Mouse (Mus musculus): ENCODE measurements around the gene Lypla2.

Gene Lypla2

DNA sequence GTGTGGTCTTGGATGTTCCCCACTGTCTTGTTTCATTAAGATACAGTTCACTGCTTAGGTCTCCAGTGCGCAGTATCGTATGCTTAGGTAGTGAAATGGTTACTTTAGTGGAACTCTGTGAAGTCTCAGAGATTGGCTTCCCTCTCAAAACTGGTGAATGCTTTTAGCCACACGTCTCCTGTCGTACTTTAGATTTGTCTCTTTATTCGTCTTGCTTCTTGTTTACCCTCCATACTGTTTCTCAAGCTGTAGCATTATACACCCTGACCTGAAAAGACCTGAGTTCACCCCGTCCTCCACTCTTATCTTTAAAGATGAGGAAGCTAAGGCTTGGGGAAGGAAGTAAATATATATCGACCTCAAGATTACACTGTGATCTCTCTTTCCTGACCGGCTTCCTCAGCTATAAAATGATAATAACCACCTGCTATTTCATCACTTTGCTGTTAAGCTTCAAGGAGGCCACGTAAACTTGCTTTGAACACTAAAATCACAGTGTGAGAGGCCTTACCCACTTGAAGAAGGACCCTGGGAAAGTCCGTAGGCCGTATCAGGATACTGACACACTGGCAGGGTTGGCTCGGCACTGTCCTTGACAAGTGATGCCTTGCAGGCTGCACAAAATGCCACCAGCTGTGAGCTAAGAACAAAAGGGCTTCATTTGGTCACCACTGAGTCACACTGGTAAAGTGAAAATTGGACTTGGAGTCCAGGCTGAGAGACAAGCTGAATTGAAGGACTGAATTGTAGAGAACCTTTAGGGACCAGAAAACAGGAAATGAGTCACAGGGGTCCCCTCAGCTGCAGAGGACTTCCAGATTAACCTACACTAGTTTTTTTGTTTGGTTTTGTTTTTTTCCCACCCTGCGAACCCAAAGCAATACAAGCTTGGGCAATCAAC is 735 bp upstream of the Lypla2 start:
- DNase-seq (ENCODE audit: low spot score in 2 of 2) = no peak

DNA sequence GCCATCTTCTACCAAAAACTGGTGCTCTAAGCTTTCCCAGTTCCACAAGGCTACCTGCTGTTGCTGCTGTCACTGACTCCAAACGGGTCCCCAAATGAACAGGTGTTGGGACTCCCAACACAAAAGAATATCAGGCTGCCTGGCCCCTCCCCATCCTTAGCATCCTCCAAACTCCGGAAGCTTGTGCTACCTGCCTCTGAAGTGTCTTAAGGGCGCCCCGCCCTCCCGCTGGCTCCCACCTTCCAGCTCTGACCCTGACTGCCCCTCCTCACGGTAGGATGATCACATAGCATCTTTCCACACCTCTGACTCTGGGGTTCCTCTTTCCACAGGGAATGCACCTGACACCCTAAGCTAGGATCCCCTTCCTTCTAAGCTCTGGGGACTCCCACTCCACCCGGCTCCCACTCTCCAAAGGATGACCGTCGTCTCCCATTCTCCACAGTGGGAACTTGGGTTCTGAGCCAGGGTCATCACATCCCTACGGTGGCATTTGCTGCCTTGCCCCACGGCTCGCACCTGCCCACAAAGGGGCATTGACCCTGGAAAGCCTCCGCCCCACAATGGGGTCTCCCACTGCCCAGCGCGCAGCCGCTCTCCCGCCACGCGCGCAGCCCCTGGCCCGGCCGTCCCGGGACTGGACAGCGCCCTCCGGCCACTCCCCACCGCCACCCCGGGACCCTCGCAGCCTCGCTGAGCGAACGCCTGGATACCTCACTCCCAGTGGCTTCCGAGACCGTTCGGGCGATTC is 446 bp downstream of the Lypla2 start:
- DNase-seq (ENCODE audit: low spot score in 2 of 2) = peak in 1 of 2 experiments; percentile 31

DNA sequence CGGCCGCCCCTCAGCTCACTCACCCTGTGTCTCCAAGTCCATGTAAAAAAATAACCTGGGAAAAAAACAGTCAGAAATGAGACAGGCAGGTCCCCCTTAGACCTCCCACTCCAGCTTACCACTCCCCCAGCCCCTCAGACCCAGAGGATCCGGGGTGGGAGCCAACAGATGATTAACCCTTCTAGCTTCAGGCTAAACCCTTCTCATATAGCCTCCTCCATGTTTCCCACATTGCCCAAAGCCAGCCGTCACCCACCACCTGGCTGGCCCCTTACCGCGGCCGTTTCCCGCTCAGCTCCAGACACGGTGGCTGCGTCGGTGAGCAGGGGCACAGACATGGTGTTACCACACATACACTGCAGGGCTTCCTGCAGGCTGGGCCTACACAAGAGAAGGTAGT is 1.8 kb downstream of the Lypla2 start:
- peak in 1 of 2 experiments; percentile 1 for DNase-seq (ENCODE audit: low spot score in 2 of 2)

DNA sequence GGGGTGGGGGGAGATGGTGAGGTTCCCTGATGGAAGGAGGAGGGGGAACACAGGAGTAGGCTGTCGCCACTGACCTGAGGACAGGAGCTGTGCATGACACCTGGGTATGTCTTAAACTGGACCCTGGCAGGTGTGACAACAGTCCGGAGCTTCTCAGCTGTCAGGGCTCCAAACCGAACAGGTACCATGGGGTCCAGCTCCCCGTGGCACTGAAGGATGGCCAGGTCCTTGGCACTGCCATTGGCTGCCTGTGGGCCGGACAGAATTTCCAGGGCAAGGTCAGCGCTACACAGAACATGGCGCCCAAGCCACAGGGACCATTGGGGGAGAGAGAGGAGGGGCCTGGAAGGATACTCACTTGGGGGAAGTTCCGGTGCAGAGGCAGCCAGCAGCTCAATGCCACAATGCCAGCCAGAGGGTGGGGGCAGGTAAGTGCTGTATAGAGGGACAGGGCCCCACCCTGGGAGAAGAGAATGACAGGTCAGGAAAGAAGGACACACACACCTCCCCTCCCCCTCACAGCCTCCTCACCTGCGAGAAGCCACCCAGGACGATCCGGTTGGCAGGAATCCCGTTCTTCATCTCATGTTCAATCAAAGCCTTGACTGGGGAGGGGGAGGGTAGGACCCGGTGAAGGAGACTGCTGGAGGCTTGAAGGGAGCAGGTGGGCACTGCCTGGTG is 3.2 kb downstream of the Lypla2 start:
- DNase-seq (ENCODE audit: low spot score in 2 of 2) = no peak

DNA sequence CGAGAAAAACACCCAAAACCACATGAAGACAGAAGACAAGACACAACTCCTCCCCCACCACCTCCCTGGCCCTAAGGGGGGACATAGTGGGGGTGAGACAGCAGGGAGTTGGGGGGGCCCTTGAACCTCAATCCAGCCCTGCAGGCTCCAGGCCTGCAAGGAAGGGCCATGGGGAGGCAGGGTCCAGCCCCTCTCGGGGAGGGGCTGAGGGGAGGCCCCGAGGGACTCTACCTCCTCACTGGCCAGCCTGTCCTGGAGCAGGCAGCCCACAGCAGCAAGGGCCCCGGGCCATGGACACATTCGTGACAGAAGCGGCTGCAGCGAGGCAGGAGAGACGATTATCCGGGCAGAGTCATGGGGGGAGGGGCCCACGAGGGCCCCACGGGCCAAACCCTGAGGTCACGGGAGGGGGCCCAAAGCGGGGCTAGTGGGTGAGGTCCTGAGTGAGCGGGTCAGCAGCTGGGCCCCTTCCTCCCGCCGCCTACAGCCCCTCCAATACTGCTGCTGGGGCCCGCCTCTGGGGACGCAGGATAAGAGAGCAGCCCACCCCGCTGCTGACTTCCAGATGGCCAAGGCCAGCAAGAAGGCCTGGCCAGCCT is 4.1 kb downstream of the Lypla2 start:
- DNase-seq (ENCODE audit: low spot score in 2 of 2) = no peak

DNA sequence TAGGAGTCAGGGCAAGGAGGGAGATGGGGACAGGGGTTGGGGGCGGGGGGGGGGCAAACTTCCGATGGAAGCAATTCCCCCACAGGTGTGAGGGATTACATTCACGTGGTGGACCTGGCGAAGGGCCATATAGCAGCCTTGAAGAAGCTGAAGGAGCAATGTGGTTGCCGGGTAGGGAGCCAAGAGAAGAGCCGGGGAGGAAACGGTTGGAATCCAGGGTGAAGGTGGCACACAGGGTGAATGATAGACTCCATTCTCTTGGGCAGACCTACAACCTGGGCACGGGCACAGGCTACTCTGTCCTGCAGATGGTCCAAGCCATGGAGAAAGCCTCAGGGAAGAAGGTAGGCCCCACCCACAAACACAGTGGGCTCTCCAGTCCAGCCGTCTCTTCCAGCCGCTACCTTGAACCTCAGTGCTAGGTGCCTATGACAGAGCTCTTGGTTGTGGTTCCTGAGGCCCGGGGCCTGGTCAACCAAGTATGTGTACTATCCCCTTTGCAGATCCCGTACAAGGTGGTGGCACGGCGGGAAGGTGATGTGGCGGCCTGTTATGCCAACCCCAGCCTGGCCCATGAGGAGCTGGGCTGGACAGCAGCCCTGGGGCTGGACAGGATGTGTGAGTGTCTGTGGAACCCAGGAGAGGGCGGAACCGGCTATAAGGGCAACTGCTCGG is 5.2 kb downstream of the Lypla2 start:
- DNase-seq (ENCODE audit: low spot score in 2 of 2) = no peak

DNA sequence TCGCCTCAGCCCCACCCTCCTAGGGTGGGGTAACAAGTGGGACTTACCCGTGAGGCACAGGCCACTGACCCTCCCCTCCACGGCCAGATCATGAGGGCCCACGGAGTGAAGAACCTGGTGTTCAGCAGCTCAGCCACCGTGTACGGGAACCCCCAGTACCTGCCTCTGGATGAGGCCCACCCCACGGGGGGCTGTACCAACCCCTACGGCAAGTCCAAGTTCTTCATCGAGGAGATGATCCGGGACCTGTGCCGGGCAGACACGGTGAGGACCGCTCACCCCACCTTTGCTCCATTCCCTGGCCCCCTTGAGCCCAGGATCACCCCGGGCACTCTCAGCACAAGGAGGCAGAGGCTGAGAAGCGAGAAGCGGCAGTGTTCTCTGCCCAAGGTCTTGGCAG is 6.1 kb downstream of the Lypla2 start:
- no peak for DNase-seq (ENCODE audit: low spot score in 2 of 2)

DNA sequence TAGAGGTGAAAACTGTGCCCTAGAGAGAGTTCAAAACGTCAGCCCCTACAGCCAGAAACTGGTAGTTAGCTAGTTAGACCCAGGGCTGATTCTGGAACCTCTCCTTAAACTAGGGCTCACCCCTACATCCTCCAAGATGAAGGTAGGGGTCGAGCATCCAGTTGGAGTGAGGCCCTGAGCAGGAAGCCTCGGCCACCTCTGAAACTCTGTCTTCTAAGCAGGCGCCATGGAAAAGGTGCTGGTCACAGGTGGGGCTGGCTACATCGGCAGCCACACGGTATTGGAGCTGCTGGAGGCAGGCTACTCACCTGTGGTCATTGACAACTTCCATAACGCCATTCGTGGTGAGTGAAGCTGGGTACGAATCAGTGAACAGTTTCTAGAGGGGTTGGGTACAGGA is 7.3 kb downstream of the Lypla2 start:
- no peak for DNase-seq (ENCODE audit: low spot score in 2 of 2)

DNA sequence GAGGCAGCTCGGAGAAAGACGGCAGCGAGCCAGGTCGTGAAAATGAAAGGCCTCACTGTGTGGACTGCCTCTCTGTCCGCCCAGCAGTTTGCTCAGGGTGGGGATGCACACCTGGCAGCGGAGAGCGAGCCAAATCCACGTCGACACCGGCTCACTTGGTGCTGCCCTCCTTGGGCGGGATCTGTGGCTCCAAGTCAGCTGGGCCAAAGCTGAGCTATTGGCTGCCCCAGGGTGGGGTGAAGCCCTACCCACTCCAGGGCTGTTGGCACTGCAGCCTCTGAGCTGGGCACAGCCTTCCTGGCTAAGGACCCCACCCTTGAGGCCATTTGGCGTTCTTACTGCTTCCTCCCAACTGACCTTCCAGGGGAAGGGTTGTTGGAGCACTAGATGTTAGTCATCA is 8.0 kb downstream of the Lypla2 start:
- peak; percentile 43 to 45 for DNase-seq (ENCODE audit: low spot score in 2 of 2)

DNA sequence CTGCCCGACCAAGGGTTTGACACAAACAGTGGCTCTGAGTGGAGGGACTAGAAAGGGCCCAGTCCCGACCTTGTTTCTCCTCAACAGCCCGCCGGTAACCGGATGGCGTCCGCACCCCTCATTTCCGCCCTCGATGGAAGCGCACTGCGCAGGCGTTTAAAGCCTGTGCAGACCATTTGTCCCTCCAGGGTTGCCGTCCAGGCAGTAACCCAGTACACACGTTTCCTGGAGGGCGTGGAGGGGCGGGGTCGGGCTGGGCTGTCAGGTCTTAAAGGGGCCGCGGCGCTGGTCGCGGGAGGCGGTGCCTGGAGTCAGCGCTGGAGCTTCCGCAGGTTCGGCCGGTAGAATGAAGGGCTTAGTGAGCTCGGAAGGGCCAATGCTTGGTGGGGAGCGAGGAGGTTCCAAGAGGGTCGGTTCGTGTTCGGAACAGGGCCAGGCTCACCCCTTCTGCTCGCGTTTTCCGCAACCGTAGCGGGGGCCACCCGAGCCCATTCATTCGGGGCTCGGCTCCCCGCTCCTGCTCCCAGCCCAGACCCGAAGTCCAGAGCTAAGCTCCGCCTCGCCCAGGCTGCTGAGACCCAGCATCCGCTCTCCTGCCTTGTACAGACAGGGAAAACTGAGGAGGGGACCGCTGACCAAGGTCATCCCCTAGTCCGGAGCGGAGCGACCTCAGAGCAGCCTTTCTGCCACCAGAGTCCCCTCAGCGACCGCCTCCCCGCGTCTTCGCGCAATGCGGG is 8.8 kb downstream of the Lypla2 start, which contains the start of gene Gale:
TSS of gene Gale (plus strand) at position 271 of the 737 bp plus-strand sequence.
- peak; percentile 96 for DNase-seq (ENCODE audit: low spot score in 2 of 2)

DNA sequence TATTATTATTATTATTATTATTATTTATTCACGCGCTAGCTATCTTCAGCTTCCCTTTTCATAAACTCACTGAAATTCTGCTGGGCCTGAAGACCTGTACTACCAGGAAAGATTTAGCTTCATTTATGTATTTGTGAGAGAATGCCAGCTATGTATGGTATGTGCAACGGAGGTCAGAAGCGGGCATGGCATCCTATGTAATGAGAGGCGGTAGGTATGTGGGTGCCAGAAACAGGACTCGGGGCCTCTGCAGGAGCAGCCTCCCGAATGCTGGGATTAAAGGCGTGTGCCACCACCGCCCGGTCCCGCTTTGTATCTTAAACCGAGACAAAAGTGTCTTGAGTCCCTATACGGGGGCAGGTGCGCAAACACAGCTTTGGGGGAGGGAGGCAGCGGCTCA is 9.5 kb downstream of the Lypla2 start:
- no peak for DNase-seq (ENCODE audit: low spot score in 2 of 2)

DNA sequence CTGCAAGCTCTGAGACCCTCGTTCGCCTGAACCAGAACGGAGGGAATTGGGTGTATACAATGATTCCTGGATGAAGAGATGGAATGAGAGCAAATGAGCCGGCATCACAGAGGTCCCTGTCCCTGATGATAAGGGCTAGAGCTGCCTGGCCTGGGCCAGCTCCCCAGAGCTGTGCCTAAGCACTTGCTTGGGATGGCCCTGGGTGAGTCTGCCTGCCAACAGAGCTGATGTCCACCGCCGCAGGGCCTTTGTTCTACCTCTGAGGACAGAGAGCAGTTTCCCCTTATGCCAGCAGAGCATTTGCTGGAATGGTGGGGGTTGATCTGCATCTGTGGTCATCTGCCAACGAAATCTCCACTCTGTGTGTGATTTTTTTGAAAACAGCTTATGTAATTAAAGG is 10.2 kb downstream of the Lypla2 start:
- DNase-seq (ENCODE audit: low spot score in 2 of 2) = no peak

DNA sequence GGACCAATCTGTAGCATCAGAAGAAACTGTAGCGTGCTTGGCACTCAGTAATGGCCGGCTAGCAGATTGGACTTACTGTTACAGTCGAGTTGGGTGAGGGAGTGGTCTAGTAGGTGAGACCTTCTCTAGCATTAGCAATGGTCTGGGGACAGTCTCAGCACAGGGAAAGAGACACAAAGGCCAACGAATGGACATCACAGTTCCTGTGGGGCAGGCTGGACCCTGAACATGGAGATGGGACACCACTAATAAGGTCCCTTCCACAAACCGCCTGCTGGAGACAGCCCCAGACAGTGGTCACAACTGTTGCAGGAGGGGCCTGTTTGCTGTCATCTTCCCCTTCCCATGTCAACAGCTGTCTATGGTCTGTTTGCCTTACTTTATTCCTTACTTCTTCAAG is 10.7 kb downstream of the Lypla2 start:
- no peak for DNase-seq (ENCODE audit: low spot score in 2 of 2)

DNA sequence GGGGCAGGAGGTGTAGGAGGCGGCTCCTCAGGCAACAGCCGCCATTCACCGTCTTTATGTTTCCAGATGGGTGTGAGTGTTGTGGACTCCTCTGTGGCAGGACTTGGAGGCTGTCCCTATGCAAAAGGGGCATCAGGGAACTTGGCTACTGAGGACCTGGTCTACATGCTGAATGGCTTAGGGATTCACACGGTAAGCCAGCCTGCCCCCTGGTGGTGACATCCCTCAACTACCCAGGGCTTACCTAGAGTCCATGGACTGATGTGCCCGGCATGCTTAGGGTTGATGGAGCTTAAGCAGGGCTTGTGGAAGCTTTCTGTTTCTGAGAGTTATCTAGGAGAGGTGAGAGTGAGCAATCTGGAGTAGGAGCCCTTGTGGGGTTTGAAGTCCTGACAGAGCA is 11.7 kb downstream of the Lypla2 start:
- DNase-seq (ENCODE audit: low spot score in 2 of 2) = peak; percentile 73 to 83

DNA sequence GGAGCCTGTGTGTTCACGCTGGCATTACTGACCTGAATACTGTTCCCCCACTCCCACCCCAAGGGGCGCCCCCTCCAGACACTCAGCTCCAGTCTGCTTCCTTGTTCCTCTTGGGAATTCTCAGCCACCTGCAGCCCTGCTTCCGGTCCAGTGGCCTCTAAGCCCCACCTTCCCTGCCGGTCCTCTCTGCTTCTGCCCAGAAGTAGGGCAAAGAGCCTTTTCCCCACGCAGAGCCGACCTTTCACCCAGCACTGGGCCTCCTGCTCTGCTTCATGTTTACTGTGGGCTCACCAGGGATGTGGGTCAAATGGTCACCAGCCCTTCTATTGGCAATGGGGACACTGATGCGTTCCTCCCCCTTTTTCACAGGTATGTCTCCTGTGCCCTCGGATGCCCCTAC is 14.1 kb downstream of the Lypla2 start:
- DNase-seq (ENCODE audit: low spot score in 2 of 2) = no peak

DNA sequence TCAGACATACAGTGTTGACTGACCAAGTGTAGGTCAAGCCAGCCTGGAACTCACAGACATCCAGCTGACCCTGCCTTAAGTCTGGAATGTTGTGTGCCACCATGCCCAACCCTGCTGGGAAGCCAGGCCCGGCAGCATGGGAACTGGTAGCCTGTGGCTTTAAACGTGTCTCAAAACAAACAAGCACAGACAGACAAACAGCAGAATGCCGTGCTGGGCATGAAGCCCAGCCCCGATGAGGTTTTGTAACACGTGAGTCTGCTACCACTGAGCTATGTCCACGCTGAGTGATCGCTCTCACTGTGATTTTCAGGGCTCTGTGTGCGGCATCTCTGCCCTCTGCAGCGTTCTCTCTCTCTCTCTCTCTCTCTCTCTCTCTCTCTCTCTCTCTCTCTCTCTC is 16.5 kb downstream of the Lypla2 start:
- no peak for DNase-seq (ENCODE audit: low spot score in 2 of 2)

DNA sequence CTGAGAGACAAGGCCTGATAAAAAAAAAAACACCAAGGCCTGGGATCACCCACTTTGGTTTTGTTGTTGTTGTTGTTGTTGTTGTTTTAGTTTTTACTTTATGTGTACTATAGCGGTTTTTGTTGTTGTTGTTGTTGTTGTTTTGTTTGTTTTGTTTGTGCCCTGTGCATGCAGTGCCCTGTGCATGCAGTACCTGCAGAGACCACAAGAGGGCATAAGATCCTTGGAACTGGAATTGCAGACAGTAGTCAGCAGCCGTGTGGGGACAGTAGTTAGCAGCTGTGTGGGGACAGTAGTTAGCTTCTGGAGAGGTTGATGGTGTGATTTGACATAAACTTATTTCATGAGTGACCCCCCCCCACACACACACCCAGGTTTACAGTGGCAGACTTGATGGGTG is 18.2 kb downstream of the Lypla2 start:
- peak; percentile 48 to 59 for DNase-seq (ENCODE audit: low spot score in 2 of 2)

DNA sequence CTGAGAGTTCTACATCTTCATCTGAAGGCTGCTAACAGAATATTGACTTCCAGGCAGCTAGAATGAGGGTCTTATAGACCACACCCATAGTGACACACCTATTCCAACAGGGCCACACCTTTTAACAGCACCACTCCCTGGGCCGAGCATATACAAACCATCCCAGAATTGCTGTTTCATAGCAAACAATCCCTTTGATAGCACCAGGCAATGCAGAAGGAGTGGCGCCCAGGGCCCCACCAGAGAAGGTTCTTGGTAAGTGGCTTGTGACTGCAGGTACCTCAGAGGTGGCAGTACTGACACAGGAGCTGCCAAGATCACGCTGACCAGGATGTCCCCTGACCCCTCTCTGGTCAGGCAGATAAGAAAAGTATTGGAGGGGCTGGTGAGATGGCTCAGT is 19.2 kb downstream of the Lypla2 start:
- no peak for DNase-seq (ENCODE audit: low spot score in 2 of 2)

DNA sequence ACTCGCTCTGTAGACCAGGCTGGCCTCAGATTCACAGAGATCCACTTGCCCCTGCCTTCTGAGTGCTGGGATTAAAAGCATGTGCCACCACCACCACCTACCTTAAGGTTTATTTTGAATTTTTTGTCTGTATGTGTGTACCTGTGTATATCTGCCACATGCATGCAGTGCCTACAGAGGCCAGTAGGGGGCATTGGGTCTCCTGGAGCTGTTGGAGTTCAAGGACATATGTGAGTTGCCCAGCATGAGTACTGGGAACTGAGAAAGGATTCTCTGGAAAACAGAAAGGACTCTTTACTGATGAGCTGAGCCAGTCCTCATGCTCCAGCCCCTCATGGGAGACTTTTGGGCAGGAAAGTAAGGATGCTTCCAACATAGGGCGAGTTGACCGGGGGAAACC is 20.9 kb downstream of the Lypla2 start:
- no peak for DNase-seq (ENCODE audit: low spot score in 2 of 2)

DNA sequence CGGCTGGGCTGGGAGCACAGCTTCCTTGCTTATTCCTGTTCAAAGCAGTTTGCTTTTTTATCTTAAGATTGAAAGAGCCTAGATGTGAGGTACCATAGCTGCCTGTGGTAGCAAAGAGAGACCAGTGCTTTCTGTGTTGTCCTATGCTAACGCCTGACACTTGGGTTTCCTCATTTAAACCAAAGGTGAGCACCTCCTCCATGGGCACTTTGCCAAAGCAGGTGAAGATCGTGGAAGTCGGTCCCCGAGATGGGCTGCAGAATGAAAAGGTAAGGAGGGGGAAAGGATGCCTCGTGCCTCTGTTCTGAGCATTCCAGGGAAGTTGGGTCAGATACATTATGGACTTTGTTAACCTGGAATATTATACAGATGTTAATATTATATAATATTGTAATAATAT is 22.1 kb downstream of the Lypla2 start:
- DNase-seq (ENCODE audit: low spot score in 2 of 2) = no peak

DNA sequence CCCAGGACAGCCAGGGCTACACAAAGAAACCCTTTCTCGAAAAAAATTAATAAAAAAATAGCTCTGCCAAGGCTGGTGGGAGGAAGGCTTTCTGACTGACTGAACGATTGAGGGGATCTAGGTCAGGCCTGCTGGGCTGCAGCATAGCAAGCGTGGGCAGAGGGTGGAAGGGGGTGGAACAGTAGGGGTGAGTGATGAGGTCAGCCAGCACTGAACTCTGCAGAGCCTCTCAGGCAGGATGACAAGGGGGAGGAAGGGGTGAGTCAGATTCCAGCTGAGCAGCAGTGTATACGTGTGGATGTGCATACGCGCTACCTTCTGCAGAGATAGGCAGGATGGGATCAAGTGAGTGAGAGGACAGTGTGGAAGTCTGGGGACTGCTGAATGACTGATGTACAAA is 22.5 kb downstream of the Lypla2 start:
- DNase-seq (ENCODE audit: low spot score in 2 of 2) = no peak

Data from spleen, postnatal 36 days (tissue).